Mouse (Mus musculus): ENCODE measurements at regions not wholly inside any gene's neighbourhood (a gene's known extent, or its start where the extent isn't known, plus 50 kb on each side); places are given as distances from the start of the nearest gene placed in this dataset.
"Not testable (repeated sequence)": the region's sequence is repeated elsewhere in the genome, so short reads cannot be mapped to it uniquely, and the experiment has no call there.

DNA sequence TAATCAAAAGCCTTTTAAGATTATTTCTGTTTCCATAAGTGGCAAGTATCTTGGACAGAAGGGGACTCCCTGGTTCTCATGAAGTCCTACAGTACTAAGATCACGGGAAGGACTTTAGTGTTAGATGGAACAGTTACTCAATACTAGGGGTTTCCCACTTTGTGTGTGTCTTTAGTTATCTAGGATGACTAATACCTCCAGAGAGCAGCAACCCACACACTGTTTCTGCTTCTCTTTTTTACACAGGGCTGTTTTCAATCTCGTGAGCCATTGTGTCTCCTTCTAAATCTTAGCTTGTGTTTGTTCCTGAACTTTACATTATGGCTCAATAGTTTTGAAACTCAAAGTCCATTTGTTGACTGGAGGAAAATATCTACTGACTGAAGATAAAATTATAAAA is 496.5 kb upstream of the Impg1 start:
- DNase-seq: no peak

- peak in 1 of 2 experiments; percentile 4 for DNase-seq
These were observed 477.7 kb upstream of the Impg1 start for GRCm38 (mm10) chr9:80942991-80943390.

DNA sequence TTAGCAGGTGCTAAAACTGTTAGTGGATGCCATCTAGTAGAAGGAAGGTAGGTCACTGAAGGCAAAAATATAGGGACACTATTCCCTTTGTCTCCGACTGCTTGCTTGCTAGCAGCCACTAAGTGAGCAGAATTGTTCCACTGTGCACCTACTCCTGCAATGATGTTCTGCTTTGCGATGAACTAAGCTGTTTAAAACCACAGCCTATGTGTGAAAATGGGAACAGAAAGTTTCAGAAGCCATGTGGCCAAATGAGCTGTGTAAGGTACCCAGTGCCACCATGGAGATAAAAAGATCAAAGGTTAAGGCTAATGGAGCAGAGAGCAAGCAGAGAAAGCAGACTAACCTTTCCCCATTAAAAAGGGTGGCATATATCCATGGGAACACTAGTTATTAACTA is 476.1 kb upstream of the Impg1 start:
- no peak for DNase-seq

- DNase-seq: no peak
These were observed 473.0 kb upstream of the Impg1 start for GRCm38 (mm10) chr9:80938238-80938637.

GRCm38 (mm10) chr9:80930628-80931027 is 465.3 kb upstream of the Impg1 start:
- DNase-seq: no peak

GRCm38 (mm10) chr9:80920304-80920703 is 455.0 kb upstream of the Impg1 start:
- DNase-seq: no peak

GRCm38 (mm10) chr9:80913867-80914266 is 448.6 kb upstream of the Impg1 start:
- no peak for DNase-seq

DNA sequence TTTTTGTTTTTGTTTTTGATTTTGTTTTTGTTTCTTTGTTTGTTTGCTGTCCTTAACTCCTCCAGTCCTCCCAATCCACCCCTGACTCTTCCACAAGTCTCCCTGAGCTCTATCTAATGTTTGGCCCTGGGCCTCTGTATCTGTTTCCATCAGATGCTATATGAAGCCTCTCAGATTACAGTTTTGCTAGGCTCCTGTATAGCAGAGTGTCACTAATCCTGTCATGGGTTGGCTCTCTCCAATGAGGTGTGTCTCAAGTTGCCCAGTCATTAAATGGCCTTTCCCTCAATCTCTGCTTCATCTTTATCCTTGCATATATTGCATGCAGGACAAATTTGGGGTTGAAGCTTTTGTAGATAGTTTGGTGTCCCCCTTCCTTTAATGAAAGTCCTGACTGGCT is 446.9 kb upstream of the Impg1 start:
- DNase-seq: no peak

- DNase-seq: no peak
These were observed 401.5 kb upstream of the Impg1 start for GRCm38 (mm10) chr9:80866807-80867206.

GRCm38 (mm10) chr9:80858998-80859397 is 393.7 kb upstream of the Impg1 start:
- DNase-seq: no peak

DNA sequence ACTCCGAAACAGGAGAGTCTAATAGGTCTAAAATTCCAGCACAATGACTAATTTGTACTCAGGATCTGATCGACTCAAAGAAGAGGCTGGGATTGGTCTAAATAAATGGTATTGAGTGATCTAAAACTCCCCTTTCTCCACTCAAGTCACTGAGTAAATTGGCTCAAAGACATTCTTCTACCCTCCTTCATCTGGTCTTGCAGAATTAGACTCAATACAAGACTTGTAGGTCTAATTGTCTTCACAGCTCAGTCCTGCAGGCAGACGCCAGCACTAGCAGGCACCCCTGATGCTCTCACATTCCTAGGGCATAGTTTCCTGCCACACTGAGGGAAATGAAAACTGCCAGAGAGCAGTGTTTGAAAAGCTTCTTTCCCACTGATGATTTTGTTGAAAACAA is 382.9 kb upstream of the Impg1 start:
- DNase-seq: no peak

DNA sequence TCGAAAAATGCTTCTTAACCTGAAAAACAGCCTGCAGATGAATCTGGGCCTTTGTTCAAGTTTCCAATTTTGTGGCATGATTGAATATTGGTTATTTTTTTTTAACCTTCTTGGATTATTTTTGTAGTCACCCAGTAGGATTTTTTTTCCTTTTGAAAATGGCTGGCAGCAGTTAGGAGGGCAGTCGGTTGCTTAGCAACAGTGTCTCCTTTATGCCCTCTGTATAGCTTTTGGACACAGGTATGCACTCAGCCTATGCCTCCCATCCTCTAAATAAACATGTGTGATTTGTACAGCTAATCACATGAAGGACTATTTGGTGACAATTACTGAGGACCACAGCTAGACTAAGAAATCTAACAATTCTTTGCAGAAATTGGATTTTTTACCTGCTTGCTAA is 367.5 kb upstream of the Impg1 start:
- DNase-seq: no peak

GRCm38 (mm10) chr9:80825346-80825745 is 360.1 kb upstream of the Impg1 start:
- no peak for DNase-seq

DNA sequence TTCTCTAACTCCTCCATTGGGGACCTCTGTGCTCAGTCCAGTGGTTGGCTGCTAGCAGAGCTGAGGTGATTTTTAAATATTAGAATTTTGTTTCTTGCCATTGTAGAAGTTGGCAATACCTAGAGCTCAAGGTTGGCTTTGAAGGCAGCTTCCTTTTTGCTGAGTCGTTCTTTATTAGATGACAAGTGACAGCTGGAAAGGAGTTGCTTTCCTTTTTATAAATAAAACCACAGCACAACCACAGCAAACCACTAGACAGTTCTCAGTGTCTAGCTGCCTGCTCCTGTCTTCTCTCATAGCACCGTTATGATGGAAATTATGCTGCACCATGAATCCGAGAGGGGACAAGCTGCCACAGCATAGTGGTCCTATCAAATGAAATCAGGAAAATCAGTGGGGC is 354.8 kb upstream of the Impg1 start:
- DNase-seq: no peak

DNA sequence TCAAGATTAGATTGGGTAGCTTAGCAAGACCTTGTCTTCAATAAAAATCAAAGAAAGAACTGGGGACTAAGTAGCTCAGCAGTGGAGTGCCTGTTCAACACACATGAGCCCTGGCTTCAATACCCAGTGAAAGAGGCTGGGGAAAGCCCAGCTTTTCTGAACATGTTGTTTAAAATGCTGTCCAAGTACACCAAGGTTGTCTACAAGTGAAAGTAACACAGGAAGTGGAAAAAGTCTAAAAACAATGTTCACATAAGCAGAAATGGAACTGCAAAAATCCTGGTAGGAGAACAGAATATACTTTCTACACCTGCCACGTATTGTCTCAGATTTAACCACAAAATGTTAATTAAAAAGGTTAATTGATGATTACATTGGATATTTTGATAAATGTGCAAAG is 353.8 kb upstream of the Impg1 start:
- DNase-seq: no peak

DNA sequence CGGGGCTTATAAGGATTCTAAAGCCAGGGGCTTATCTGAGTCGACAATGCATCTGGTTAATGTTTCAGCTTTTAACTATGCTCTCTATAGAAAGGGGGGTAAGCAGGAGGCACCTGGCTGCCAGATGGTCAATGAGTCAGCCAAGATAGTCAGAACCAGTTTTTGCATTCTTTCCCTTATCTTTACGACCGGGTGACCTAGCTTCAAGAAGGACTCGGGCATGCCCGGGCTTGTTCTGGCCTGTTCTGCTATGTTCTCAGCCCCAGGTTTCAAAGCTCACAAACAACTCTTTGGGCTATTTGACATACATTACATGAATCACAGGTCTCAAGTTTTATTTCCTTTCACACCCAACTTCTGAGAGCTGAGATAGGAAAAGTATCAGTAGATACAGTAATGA is 348.6 kb upstream of the Impg1 start:
- DNase-seq: not testable (repeated sequence)

DNA sequence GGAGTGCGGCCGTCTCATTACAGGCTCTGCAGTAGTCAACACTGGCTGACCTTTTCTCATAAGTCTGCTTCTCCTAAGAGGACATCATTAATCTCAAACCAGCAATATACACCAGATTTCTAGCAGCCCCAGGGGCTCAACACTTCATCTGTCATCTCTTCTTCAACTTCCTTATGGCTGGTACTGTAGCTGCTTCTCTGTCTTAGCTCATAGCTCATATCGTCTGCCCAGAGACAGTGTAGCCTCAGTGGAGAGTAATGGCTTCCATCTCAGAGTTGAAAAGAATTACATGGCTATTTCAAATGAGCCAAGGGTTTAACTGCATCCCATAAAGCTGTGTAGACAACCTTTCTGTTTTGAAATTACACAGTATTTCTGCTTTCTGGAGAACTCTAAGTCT is 326.2 kb upstream of the Impg1 start:
- no peak for DNase-seq

- DNase-seq: no peak
These were observed 309.3 kb upstream of the Impg1 start for GRCm38 (mm10) chr9:80774541-80774940.

DNA sequence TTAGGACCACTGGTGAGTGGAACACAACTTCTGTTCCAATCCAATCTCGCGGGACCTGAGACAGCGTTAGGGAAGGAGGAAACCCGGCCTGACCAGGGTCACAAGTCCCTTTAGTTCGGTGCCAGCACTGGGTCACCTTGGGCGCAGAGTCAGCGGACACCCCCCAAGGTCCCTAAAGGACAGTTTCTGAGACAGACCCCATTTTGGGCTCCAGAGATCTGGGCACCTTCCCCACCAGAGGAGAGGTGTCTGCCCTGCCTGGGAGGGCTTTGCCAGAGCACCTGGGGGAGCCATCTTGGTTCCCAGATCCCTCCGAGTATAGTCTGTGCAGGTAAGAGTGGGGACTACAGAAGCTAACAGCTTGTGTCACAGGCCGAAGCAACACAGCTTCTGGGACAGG is 270.5 kb upstream of the Impg1 start:
- DNase-seq: not testable (repeated sequence)

GRCm38 (mm10) chr9:80732971-80733370 is 267.7 kb upstream of the Impg1 start:
- DNase-seq: no peak

GRCm38 (mm10) chr9:80723638-80724037 is 258.4 kb upstream of the Impg1 start:
- no peak for DNase-seq

- DNase-seq: no peak
These were observed 253.2 kb upstream of the Impg1 start for GRCm38 (mm10) chr9:80718516-80718915.

GRCm38 (mm10) chr9:80709781-80710180 is 244.5 kb upstream of the Impg1 start:
- DNase-seq: no peak

DNA sequence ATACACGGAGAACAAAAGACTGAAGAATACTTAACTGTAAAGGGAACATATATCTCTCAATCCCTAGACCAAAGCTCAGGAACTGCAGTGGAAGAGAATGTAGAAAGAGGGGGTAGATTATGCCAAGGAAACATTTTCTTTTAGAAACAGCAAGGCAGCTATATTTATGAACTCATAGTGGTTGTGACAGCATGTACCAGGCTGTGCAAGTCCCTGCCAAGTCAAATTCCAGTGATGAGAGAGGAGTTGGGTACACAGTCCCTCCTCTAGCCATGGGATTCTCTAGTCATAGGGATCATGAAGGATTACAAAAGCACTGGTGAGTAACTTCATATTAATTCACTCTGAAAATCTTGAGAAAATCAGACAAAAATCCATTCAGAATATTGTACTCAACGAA is 240.0 kb upstream of the Impg1 start:
- DNase-seq: no peak

DNA sequence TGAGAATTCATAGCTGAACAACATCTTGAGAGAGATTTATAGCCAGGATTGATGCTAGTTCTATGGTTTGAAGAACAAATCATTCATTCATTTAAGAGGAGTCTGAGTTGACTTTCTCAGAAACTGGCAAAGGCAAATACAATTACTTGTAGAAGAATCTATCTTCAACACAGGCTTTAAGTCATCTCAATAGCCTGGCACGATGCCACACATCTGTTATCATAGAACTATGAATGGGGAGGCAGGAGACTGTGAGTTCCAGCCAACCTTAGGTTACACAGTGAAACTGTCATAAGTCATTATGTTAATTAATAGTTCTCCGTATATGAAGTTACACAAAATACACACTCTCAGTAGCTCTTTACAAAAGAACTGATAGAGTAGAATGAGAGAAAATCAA is 231.9 kb upstream of the Impg1 start:
- DNase-seq: no peak

DNA sequence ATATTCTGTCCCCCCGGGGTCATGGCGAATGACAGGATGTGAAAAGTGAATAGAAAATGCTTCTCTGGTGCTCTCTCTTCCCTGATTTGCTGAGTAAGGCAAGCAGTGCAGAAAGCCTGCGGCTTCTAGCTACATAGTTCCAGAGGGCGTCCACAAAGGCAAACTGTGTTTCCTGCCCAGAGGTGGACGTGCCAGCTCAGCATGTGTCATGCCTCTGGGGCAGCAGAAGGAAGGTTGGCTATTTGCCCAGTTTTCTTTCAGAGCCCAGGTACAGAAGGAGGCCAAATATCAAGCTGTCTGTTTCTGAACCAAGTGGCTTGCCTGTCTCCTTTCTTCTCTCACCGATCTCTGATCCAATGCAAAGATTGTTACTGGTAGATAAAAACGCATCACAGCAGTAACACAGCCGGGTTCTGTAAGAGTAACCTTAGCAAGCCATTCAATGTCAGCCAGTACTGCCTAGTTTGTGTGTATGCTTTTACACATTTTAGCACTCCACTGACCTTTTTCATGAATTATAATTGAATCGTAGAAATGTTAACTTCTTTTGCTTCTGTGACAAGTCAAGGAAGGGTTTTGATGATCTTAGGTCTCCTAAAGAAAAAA is 223.3 kb upstream of the Impg1 start:
- DNase-seq: peak in 1 of 2 experiments; percentile 29
